ENCODE assay signal across 21 mouse cellular contexts in genomic region chr6:125300982-125301381, GRCm38 (mm10). TPM values are rescaled to one million over a fixed set of nuclear protein-coding genes. Genes with fewer than 3 reads are reported as not detected.
"Had no signal": no experiment of that assay in that cellular context is flagged by ENCODE, and none has a peak within 500 bp of the region (broad histone marks: within the 10 kb centered on the region; RNA-seq: fewer than 3 reads in every experiment).

No protein-coding gene starts in this region.

- DNase-seq: liver, postnatal 0 days; lung, adult 2 months; lung, postnatal 14 days; lung, postnatal 36 days; right cerebral cortex, postnatal 14 days; thymus, postnatal 14 days; thymus, postnatal 36 days had no signal

- H3K27me3 ChIP-seq: lung, embryonic 15.5 days; midbrain, embryonic 13.5 days; midbrain, embryonic 15.5 days; neural tube, embryonic 12.5 days had no signal

- H3K36me3 ChIP-seq: midbrain, embryonic 13.5 days; midbrain, embryonic 15.5 days; neural tube, embryonic 12.5 days had no signal

- H3K4me3 ChIP-seq: lung, embryonic 15.5 days; megakaryocyte, embryonic 14.5 days; midbrain, embryonic 13.5 days; midbrain, embryonic 15.5 days; neural tube, embryonic 12.5 days had no signal

- ATAC-seq: liver, postnatal 0 days; lung, postnatal 0 days; midbrain, embryonic 13.5 days; midbrain, embryonic 15.5 days had no signal

- H3K27ac ChIP-seq: macrophage; midbrain, embryonic 13.5 days; midbrain, embryonic 15.5 days; neural tube, embryonic 12.5 days had no signal

- H3K4me1 ChIP-seq: megakaryocyte, embryonic 14.5 days; midbrain, embryonic 13.5 days; midbrain, embryonic 15.5 days; neural tube, embryonic 12.5 days had no signal

- H3K9me3 ChIP-seq: lung, embryonic 15.5 days; midbrain, embryonic 13.5 days; midbrain, embryonic 15.5 days; neural tube, embryonic 12.5 days had no signal

- H3K9ac ChIP-seq: liver, postnatal 0 days; lung, embryonic 15.5 days; midbrain, embryonic 13.5 days; midbrain, embryonic 15.5 days; neural tube, embryonic 12.5 days had no signal

- H3K4me2 ChIP-seq: lung, embryonic 15.5 days; midbrain, embryonic 11.5 days; midbrain, embryonic 13.5 days; midbrain, embryonic 15.5 days; neural tube, embryonic 12.5 days had no signal

RNA-seq across cellular contexts. Expression of gene Tuba3a, which starts 15.1 kb away (rescaled TPM):
- total RNA-seq: megakaryocyte progenitor cell, adult 5-6 weeks; midbrain, postnatal 0 days; monocyte, adult 5-6 weeks had no signal
- polyA plus RNA-seq: liver, postnatal 0 days; lung, postnatal 0 days; macrophage; midbrain, embryonic 15.5 days; midbrain, postnatal 0 days; neural tube, embryonic 14.5 days; spleen, adult 2 months; stomach, embryonic 14.5 days had no signal
